Mouse (Mus musculus): ENCODE measurements at regions not wholly inside any gene's neighbourhood (a gene's known extent, or its start where the extent isn't known, plus 50 kb on each side); places are given as distances from the start of the nearest gene placed in this dataset.
A peak's percentile ranks its signal among the peaks of the same experiment; 100 is the strongest.
"Not testable (repeated sequence)": the region's sequence is repeated elsewhere in the genome, so short reads cannot be mapped to it uniquely, and the experiment has no call there.

DNA sequence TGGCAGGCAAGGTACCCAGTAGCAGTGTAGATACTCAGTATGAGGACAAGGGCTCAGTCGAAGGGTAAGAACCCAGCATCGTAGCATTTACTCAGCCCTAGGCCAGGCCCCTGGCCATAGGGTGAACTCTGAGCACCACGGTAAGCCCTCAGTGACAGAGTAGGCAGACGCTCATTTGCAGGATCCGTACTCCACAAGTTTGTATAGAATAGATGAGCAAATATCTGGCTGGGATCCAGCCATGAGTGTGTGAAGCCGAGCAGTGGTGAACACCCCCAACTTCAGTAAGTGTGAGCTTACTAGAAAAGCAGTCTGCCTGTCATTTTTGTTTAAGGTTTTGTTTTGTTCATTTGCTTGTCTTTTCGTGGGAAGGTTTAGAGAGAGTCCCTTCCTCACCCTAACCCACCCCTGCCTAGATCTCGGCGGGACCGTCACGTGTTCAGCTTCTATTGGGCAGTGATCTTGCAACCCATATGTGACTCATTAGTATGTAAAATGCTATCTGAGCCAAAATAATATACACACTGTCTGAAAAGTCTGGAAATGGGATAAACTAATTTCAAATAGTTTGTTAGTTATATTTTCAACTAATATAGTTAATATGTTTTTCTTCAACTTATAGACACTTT, 76.3 kb downstream of the Gm5447 start:
- intact Hi-C loops (cut with DNase I), result no loop called here
- DNase-seq (ENCODE audit: low spot score in 2 of 2), result no peak

DNA sequence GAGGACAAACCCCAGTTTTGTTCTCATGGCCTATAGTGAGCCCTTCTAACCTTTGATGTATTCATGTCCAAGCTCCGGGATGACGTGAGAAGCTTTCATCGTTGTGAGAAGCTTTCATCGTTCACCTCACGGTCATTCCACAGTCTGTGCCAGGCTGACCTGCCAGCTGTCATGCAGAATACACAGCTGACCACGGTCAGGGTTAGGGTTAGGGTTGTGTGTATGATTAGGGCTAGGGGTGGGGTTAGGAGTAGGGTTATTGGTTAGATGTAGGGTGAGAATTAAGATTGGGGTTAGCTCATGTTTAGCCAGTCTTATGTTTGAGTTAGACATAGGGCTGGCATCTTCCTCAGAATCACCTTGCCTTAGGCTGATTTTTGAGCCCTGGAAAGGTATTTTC, 77.6 kb downstream of the Gm5447 start:
- DNase-seq (ENCODE audit: low spot score in 2 of 2); intact Hi-C loops (cut with DNase I): not testable (repeated sequence)

DNA sequence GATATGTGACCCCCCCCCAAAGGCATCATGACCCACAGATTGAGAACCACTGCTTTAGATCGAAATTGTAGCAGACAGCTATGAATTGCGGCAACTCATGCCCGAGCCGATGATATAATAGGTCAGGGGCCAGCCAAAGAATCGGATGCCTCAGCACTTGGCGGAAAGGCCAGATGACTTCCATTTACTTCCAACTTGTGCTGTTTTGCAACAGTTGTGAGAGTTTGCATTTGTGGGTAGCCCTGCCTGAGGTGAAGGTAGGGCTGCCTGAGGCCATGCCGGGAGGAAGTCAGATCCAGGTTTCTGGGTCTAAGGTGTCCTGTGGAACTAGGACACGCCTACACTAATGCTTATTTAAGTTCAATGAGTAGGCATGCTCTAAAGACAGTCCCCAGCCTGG, 80.4 kb downstream of the Gm5447 start:
- DNase-seq (ENCODE audit: low spot score in 2 of 2), result peak in 1 of 2 experiments; percentile 3
- intact Hi-C loops (cut with DNase I), result no loop called here

DNA sequence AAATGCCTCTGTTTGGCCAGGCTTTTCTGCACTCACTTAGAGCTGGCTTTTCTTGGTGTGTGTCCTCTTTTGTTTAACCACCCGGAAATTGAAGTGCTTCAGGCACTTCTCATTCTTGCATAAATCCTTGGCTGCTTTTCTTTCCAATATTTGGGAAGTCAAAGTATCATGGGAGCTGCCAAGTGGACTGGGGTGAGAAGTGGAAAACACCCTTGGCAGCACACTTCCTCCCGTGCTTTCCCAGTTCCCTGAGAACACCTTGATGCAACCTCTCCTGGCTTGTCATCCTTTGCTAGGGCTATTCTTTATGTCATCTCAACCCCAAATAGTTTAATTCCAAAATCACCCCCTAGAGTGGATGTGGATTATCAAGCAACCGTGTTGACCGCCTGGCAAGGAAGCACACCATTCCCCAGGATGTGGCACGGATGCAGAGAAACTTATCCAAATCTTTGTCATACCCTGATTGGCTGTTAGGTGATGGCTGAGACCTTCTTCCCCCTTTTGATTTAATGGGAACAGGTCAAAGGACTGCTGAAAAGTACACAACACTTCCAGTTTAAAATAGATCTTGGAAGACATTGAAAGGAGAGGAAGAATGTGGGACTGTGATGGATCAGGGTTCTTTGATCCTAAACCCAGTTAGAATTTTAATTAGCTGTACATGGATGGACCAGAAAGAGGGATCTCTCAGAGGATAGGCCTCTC, 81.5 kb downstream of the Gm5447 start:
- intact Hi-C loops (cut with DNase I), result no loop called here
- DNase-seq (ENCODE audit: low spot score in 2 of 2), result no peak

DNA sequence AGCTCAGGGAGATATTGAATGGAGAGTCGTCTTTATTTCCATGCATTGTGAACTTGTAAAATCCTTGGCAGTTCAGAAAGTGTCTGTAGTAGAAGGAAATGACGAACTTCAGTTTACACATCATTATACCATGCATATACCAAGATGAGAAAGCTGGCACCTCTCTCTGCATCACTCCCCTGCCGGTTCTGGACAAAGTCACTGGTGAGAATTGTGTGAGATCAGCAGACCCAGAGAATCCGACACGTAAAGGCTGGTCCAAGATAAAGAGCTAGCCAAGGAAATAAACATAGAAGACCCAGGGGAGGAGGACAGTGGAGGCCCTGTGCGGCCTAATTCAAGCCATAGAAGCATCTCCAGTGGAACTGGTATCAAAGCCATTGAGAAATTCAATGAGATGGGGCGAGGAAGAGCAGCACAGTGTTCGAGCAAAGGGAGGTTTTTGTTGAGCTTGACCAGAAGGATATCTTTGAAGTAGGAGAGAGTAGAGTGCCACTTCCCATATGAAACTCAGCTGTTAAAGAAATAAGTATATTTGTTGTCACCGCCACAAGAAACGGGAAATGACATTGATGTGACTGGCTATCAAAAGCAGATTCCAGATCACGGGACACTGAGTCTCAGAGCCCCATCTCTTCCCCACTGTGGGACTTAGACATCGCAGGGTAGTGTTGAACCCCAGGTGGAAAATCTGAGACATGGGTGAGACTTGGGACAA, 82.3 kb downstream of the Gm5447 start:
- no peak for DNase-seq (ENCODE audit: low spot score in 2 of 2)

DNA sequence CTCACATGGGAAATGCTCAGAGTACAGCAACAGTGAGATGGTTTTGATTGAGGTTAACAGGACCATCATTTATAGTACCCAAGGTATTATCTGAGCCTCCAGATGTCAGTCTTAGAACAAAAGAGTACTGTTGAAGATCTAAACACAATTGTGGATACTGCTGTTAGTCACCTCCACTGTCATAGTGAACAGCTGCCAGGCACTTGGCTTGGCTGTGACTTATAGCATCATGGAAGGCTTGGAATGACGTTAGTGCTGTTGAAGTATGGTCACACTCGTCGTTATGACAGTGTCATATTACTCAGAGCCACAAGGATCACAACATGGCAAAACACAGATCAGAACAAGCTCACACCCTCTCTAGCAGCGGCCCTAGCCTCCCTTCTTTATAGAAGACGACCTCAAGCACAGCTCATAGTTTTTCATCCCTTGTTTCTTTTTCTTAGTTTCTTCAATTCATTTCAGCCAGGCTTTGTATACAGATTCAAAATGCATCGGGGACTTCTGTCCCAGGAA, 87.0 kb downstream of the Gm5447 start:
- DNase-seq (ENCODE audit: low spot score in 2 of 2), result no peak
- intact Hi-C loops (cut with DNase I), result no loop called here

More for the DNA sequence above, 82.3 kb downstream of the Gm5447 start:
- intact Hi-C loops (cut with DNase I), result no loop called here

DNA sequence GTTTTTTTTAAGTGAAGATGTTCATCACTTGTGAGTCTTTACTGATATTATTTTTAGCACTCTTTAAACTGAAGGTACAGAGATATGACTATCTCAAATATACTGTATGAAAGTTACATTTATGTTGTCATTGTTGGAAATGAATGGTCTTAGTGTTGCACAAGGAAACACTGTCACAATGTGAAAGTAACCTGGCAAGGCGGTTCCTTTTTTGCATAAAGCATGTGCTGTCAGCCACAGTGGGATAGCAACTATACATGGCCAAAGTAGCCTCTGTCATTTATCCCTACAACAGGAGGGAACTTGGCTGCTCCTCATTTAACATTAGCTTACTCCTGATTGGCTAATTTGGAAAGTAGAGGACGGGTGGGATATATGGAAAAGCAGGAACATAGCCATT, 94.3 kb downstream of the Gm5447 start:
- DNase-seq (ENCODE audit: low spot score in 2 of 2), result no peak
- intact Hi-C loops (cut with DNase I), result no loop called here

DNA sequence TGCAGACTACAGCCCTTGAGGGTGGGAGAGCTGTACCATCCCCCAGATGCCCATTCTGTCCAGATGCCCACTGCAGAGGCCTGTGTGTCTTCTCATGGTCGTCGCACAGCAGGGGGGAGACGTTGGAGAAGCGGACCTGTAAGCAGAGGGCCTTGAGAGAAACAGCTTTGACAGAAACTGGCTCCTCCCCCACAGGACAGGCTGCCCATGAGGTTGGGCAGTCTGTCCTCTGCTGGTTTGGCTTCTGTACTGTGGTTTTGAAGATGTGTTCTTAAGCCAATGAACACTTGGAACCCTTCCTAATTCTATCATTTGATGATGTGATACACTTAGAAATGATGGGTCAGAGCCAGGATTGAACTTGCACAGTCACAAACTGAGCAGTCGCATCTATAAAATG, 102.5 kb downstream of the Gm5447 start:
- intact Hi-C loops (cut with DNase I), result loop anchor here (5.0 kb wide), 1 partner anchor 79 kb away; no protein-coding TSS in a partner anchor
- DNase-seq (ENCODE audit: low spot score in 2 of 2), result no peak

DNA sequence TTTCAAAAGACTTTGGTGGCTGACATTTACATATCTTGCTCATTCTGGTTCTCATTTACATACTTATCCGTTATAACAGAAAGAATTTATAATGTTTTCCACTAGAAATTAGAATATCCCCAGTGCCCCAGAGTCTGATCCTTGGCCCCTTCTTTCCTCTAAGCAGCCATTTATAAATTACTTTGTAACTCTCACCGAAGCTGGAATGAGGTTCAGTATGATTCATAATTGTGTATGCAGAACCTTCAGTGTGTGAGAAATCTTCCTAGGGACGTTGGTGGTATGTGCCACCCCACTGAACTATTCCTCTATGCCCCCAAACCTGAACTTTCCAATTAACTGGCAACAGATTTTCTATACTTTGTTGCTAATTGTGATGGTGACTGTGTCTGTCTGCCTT, 104.7 kb downstream of the Gm5447 start:
- no peak for DNase-seq (ENCODE audit: low spot score in 2 of 2)
- intact Hi-C loops (cut with DNase I), result loop anchor here (5.0 kb wide), 1 partner anchor 81 kb away; no protein-coding TSS in a partner anchor

DNA sequence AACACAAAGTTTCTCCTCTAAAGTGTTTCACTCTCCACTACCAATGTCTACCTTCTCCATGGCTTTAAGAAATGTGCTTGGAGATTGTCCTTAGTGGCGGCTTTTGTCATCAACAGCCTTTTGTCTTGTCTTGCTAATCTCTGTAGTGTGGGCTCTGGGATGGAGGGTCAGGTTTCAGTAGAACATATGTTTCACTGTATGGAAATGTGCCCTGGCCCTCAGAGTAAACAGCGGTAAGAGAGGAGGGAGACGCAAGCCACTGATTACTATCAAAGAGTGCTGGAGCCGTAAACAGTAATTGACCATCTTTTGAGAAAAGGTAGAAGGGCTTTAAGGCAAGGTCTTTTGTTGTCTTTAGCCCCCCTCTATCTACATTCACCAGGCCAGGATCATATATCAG, 106.2 kb downstream of the Gm5447 start:
- intact Hi-C loops (cut with DNase I), result loop anchor here (5.0 to 10.0 kb wide), 3 partner anchors 178 to 515 kb away; partner anchors contain the start of genes A530084C06Rik and Foxq1
- DNase-seq (ENCODE audit: low spot score in 2 of 2), result no peak

DNA sequence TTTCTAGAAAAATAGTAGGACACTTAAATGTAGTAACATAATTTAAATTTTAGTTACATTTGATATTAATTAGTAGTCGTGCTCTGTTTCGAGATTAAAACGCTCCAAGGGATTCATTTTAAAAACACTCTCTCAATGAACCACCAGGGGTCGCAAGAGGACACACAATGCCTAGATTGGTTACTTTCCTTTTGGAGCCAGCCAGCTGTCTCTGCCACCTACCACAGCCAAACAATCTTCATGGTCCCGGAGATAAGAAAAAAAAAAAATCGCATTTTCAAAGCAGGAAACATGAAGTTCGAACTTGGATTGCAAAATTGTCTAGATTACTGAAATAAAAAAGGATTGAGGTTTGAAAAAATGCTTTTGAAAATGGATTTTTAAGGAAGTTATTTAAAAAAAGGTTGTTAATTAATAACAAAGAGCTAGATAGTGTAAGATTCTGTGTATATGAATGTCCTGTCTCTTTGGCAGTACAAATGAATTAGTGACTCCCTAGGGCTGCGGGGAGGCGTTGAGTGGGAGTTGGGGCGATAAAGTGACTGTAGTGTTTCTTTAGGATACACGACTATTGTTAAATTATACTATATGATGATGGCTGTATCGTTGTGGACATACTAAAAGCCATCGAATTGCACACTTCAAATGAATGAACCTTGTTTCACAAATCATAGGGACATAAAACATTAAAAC, 108.6 kb downstream of the Gm5447 start:
- intact Hi-C loops (cut with DNase I), result loop anchor here (1.0 to 10.0 kb wide), 5 partner anchors 180 to 576 kb away; partner anchors contain the start of genes A530084C06Rik and Foxq1
- peak; percentile 81 to 88 for DNase-seq (ENCODE audit: low spot score in 2 of 2)

DNA sequence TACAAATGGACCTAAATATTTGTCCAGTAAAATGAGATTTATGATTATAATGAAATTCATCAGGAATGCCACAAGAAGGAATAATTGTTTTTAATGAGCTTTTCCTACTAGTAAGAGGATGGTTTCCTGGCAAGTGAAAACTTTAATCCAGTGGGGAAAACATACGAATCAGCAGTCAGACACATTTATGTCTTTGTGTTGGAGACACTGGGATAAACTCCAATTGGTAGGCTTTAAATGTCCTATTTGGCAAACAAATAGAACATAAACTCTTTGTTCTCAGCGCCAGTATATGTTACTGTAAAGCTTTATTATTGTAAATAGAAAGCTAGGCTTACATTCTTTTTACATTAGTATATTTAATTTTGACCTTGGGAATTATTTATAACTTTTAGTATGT, 127.0 kb downstream of the Gm5447 start:
- no peak for DNase-seq (ENCODE audit: low spot score in 2 of 2)
- intact Hi-C loops (cut with DNase I), result no loop called here

DNA sequence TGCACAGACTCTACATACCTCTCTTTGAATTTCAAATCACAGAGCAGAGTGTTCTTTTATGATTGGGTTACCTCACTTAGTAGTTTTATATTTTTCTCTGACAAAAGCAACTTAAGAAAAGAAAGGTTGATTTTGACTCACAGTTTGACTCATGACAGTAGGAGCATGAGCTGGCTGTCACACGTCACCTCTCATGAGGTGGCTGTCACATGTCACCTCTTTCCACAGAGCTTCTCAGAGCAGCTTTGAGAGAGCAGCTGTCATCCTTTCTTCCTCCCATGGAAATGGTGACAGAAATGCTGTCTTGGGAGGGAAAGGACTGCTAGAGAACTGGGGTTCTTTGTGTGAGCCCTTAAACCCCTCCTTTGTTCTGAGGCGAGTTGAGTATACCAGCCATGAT, 133.4 kb downstream of the Gm5447 start:
- DNase-seq (ENCODE audit: low spot score in 2 of 2), result peak in 1 of 2 experiments; percentile 2
- intact Hi-C loops (cut with DNase I), result no loop called here

DNA sequence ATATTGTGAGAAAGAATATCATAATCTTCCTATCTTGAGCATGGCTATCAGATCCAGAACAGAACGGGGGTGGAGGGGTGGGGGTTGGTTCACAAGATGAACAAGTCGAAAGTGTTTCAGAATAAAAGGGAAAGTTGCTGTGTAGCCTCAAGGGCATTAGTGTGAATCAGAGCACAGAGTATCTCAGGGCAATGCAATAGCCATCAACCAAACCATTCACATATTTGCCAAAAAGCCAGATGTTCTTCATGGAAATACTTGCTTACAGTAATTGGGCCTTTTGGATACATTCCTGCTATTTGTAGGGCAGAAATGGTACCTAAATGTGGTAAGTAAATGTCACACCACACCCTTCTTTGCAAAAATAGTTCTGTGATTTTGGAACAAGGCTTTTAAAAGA, 135.2 kb downstream of the Gm5447 start:
- DNase-seq (ENCODE audit: low spot score in 2 of 2), result no peak
- intact Hi-C loops (cut with DNase I), result no loop called here

DNA sequence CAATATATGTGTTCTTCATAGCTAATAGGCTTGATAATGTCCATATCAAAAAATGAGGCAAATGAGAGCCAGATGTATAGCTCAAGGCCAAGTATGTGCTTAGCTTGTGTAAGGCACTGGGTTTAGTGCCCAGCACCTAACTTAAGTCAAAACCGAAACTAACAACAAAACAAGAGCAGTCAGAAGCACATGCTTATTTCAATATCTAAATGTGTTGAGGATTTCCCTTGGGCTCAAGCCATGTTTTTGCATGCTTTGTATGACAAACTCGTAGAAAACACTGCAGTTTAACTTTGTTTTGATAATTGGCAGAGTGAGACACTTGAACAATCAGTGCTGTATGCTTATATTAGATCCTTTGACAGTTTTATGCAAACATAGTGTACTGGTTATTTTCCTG, 148.7 kb downstream of the Gm5447 start:
- no peak for DNase-seq (ENCODE audit: low spot score in 2 of 2)
- intact Hi-C loops (cut with DNase I), result no loop called here

DNA sequence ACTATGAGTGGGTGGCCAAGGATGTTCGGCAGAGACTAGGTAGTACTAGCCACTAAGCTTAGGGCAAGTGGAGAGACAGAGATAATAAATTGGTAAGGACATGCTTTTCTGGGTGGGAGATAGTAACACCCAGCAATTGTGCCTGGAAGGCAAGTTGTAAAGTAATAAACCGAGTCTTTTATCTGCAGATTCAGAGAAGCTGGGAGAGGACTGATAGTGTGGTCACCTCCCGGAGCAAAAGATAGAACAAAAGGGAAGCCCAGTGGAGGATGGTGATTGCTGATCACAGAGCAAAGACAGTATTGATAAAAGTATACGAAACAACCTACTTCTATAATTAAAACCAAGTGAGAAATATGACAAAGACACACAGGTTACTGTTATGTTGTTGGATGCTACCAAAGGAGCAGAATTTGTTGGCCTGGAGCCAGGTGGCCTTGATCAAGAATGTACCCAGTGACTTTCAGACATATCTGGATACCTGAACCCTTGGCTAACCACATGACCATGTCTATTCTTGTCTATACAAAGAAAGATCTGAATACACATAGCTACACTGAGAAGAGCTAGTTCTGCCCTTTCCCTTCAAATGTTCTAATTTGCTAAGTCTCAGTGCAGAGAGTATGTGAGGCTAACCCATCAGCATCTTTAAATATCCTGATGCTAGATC, 150.7 kb downstream of the Gm5447 start:
- DNase-seq (ENCODE audit: low spot score in 2 of 2), result no peak
- intact Hi-C loops (cut with DNase I), result no loop called here

DNA sequence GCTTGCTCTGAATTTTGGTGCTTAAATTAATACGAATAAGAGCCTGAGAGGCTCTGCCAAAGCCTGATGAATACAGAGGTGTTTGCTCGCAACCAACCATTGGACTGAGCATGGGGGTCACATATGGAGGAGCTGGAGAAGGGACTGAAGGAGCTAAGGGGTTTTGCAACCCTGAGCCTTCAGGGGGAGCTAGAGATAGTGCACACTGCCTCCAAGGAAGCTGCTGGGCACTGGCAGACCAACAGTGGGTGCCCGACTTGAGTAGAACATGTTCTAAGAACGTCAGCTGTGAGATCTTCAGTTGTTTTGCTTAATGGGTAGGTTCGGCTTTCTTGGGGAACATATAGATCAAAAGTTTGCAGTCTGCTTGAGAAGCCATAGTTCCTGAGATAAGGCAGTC, 158.5 kb downstream of the Gm5447 start:
- intact Hi-C loops (cut with DNase I), result no loop called here
- DNase-seq (ENCODE audit: low spot score in 2 of 2), result no peak

DNA sequence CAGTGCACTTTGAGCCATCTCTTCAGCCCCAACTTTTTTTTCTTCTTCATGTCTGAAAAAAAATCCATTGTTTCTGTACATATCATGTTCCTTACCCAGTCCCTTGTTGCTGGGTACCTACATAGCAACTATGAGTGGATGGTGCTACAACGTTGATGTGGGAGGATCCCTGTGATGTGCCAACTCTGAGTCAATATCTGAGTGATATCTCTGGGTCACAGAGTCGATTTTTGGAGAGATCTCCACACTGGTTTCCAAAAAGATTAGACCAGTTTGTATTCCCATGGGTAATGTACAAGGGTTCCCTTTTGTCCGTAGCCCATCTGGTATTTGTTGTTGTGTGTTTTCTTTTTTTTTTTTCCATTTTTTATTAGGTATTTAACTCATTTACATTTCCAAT, 165.7 kb downstream of the Gm5447 start:
- intact Hi-C loops (cut with DNase I), result no loop called here

DNA sequence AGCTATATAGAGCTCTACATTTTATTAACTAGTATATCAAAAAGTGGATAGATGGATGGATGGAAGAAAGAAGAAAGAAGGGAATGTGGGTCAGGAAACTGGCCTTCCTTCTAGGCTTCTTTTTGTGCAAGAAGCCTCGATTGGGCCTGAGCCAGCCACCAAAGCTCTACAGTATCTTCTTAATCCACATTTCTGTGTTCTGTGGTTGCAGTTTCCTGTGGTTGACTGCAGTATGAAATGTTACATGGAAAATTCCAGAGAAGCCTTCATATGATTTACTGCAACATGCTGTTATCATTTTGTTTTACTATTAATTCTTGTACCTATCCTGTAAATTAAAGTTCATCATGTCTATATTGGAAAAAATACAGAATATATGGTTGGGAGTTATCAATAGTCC, 173.3 kb downstream of the Gm5447 start:
- intact Hi-C loops (cut with DNase I), result no loop called here

More for the DNA sequence above, 165.7 kb downstream of the Gm5447 start:
- no peak for DNase-seq (ENCODE audit: low spot score in 2 of 2)

More for the DNA sequence above, 173.3 kb downstream of the Gm5447 start:
- no peak for DNase-seq (ENCODE audit: low spot score in 2 of 2)
